16 mouse cellular contexts compared by ENCODE assay signal in genomic region chr15:97754476-97754875, GRCm38 (mm10). TPM values are rescaled to one million over a fixed set of nuclear protein-coding genes. Genes with fewer than 3 reads are reported as not detected.
DNase-seq lines count a peak whose midpoint lies in the region; ATAC-seq and TF ChIP-seq lines count a peak whose summit lies in the region.
"Had no signal": no experiment of that assay in that cellular context is flagged by ENCODE, and none has a peak within 500 bp of the region (broad histone marks: within the 10 kb centered on the region; RNA-seq: fewer than 3 reads in every experiment).

No protein-coding gene starts in this region.

- no peak for TF ChIP-seq POLR2A in kidney, adult 2 months (IDR thresholded peaks at IDR 0.05; ENCODE audit: low read depth, low read length)

- 43% methylated on average over 6 of the region's 6 CpGs for WGBS in kidney, adult 2 months
- 47% methylated on average over 6 of the region's 6 CpGs for WGBS in embryonic facial prominence, embryonic 13.5 days

- intact Hi-C loops in gastrocnemius, adult 2 months (cut with DNase I) = no loop called here

- no peaks in the 10 kb centered on the region for H3K9me3 ChIP-seq in embryonic facial prominence, embryonic 13.5 days
- H3K9me3 ChIP-seq: forebrain, embryonic 15.5 days; G1E; neural tube, embryonic 12.5 days; stomach, embryonic 15.5 days had no signal

- no peak overlapping the region for H3K4me2 ChIP-seq in embryonic facial prominence, embryonic 13.5 days
- H3K4me2 ChIP-seq: forebrain, embryonic 15.5 days; neural tube, embryonic 12.5 days; stomach, embryonic 15.5 days had no signal

- no peak overlapping the region for H3K4me3 ChIP-seq in gastrocnemius, adult 2 months
- no peak overlapping the region for H3K4me3 ChIP-seq in kidney, adult 2 months (ENCODE audit: insufficient read depth, low read depth, low read length)
- H3K4me3 ChIP-seq in embryonic facial prominence, embryonic 13.5 days = no peak overlapping the region
- H3K4me3 ChIP-seq: forebrain, embryonic 15.5 days; neural tube, embryonic 12.5 days; stomach, embryonic 15.5 days had no signal

- H3K27ac ChIP-seq in gastrocnemius, adult 2 months = peak overlapping the region; percentile 63
- no peak overlapping the region for H3K27ac ChIP-seq in kidney, adult 2 months (ENCODE audit: insufficient read depth, low read depth, low read length)
- H3K27ac ChIP-seq in embryonic facial prominence, embryonic 13.5 days = peak overlapping the region; percentile 44; the same call in 1 of the 2 replicates
- H3K27ac ChIP-seq: forebrain, embryonic 15.5 days; neural tube, embryonic 12.5 days; stomach, embryonic 15.5 days had no signal

- no peaks in the 10 kb centered on the region for H3K27me3 ChIP-seq in kidney, adult 2 months (replicated peaks; ENCODE audit: control insufficient read depth, insufficient read depth, low read length)
- no peaks in the 10 kb centered on the region; the same call in 1 of the 2 replicates for H3K27me3 ChIP-seq in embryonic facial prominence, embryonic 13.5 days
- H3K27me3 ChIP-seq: forebrain, embryonic 15.5 days; stomach, embryonic 15.5 days had no signal

- ATAC-seq in embryonic facial prominence, embryonic 13.5 days (ENCODE audit: insufficient number of reproducible peaks, insufficient read depth, low FRiP score, low TSS enrichment, low read depth) = no peak
- ATAC-seq: forebrain, embryonic 15.5 days had no signal

- no peaks in the 10 kb centered on the region for H3K4me1 ChIP-seq in kidney, adult 2 months (ENCODE audit: control insufficient read depth, insufficient read depth, low read length)
- H3K4me1 ChIP-seq in embryonic facial prominence, embryonic 13.5 days = peaks cover 40% of the 10 kb centered on the region

- peaks cover 32% of the 10 kb centered on the region for H3K36me3 ChIP-seq in kidney, adult 2 months (ENCODE audit: control insufficient read depth, insufficient read depth, low read length)
- no peaks in the 10 kb centered on the region for H3K36me3 ChIP-seq in embryonic facial prominence, embryonic 13.5 days
- H3K36me3 ChIP-seq: forebrain, embryonic 15.5 days; G1E; neural tube, embryonic 12.5 days; stomach, embryonic 15.5 days had no signal

- no peak for DNase-seq in gastrocnemius, adult 2 months
- no peak for DNase-seq in gastrocnemius, postnatal 25 days
- peak; percentile 39 for DNase-seq in kidney, adult 11 months
- DNase-seq in kidney, adult 2 months = no peak
- DNase-seq in 3T3-L1 (ENCODE audit: low read depth, low spot score) = peak; percentile 51
- DNase-seq in thymus, postnatal 14 days = no peak
- DNase-seq in urinary bladder, postnatal 14 days (ENCODE audit: low spot score) = no peak
- DNase-seq: adrenal gland, postnatal 36 days; gastrocnemius, postnatal 14 days; retina, postnatal 1 day; thymus, postnatal 36 days had no signal

- no peak overlapping the region for H3K9ac ChIP-seq in embryonic facial prominence, embryonic 13.5 days
- H3K9ac ChIP-seq: forebrain, embryonic 15.5 days; neural tube, embryonic 12.5 days; stomach, embryonic 15.5 days had no signal

- TF ChIP-seq CTCF in gastrocnemius, adult 2 months (IDR thresholded peaks at IDR 0.05) = no peak
- no peak for TF ChIP-seq CTCF in kidney, adult 2 months (conservative IDR thresholded peaks at IDR 0.05; ENCODE audit: insufficient read depth, insufficient read length, low read depth, low read length)

RNA-seq across cellular contexts. Expression of gene Rapgef3, which starts 13.3 kb away (rescaled TPM):
- total RNA-seq in gastrocnemius, adult 2 months (2021) = 10 to 100 TPM in 1 of 2 experiments, 1 to 10 TPM in 1; 9.8 to 13.6 TPM
- total RNA-seq in gastrocnemius, postnatal 25 days (2021) = 1 to 10 TPM; 3.7 to 8.1 TPM
- 136 and 184 TPM in 2 replicates for polyA plus RNA-seq in kidney, adult 2 months (2012; rRNA removed)
- polyA plus RNA-seq in embryonic facial prominence, embryonic 13.5 days (2015; fragmentation: Nextera tagmentation; extraction: Ambion mirVana) = 7.1 and 9.3 TPM in 2 replicates

RNA-seq across cellular contexts. Expression of gene Endou, which starts 23.3 kb away (rescaled TPM):
- under 1 TPM; 0.13 to 0.22 TPM for total RNA-seq in gastrocnemius, adult 2 months (2021)
- total RNA-seq in gastrocnemius, postnatal 25 days (2021) = under 1 TPM; 0.36 to 0.91 TPM
- 2.4 and 2.9 TPM in 2 replicates for polyA plus RNA-seq in kidney, adult 2 months (2012; rRNA removed)
- 1.7 and 2.8 TPM in 2 replicates for polyA plus RNA-seq in embryonic facial prominence, embryonic 13.5 days (2015; fragmentation: Nextera tagmentation; extraction: Ambion mirVana)
- polyA plus RNA-seq: G1E had no signal

RNA-seq across cellular contexts. Expression of gene Slc48a1, which starts 23.8 kb away (rescaled TPM):
- 10 to 100 TPM; 44.5 to 47.1 TPM for total RNA-seq in gastrocnemius, adult 2 months (2021)
- 10 to 100 TPM; 44.7 to 47.2 TPM for total RNA-seq in gastrocnemius, postnatal 25 days (2021)
- 182 and 203 TPM in 2 replicates for polyA plus RNA-seq in kidney, adult 2 months (2012; rRNA removed)
- 34.7 and 41.9 TPM in 2 replicates for polyA plus RNA-seq in embryonic facial prominence, embryonic 13.5 days (2015; fragmentation: Nextera tagmentation; extraction: Ambion mirVana)

RNA-seq across cellular contexts. Expression of gene Rpap3, which starts 48.9 kb away (rescaled TPM):
- 10 to 100 TPM; 11.4 to 13.3 TPM for total RNA-seq in gastrocnemius, adult 2 months (2021)
- 10 to 100 TPM in 1 of 2 experiments, 1 to 10 TPM in 1; 9.6 to 11.4 TPM for total RNA-seq in gastrocnemius, postnatal 25 days (2021)
- 4.9 and 6.9 TPM in 2 replicates for polyA plus RNA-seq in kidney, adult 2 months (2012; rRNA removed)
- polyA plus RNA-seq in embryonic facial prominence, embryonic 13.5 days (2015; fragmentation: Nextera tagmentation; extraction: Ambion mirVana) = 28.6 and 28.7 TPM in 2 replicates

Comparison
In these comparisons a context has a peak if more than half of its experiments do, and no peak if none do; other contexts are left out.
1. DNase-seq: peak in kidney, adult 11 months (single experiment) and 3T3-L1 (single experiment); none in gastrocnemius, adult 2 months (single experiment), gastrocnemius, postnatal 25 days (single experiment), kidney, adult 2 months (single experiment), thymus, postnatal 14 days (single experiment) and urinary bladder, postnatal 14 days (single experiment).